Mouse (Mus musculus) heart, embryonic 14.5 days (tissue): ENCODE measurements around the gene Aacs. TPM values are rescaled to one million over a fixed set of nuclear protein-coding genes. Genes with fewer than 3 reads are reported as not detected.

Experiments
- ATAC-seq: fragments of 200-750 bp; cut with Nextera tagmentation; 2 replicates; pipeline ENCODE4 v1.8.0; 2017; ENCODE audit warnings: low read depth, moderate TSS enrichment; ENCODE audit not compliant: insufficient number of reproducible peaks, insufficient read depth, low FRiP score
- H3K27ac ChIP-seq, 2 experiments: fragments of 200-500 bp in 1 of 2; fragments of 300-500 bp in 1 of 2; sonication (generic) in 1 of 2; replicated peaks in 1 of 2; 2 replicates each; pipeline ENCODE4 v1.5.1; 2012 to 2014; ENCODE audit warnings: low read depth in 2 of 2, low read length in 2 of 2, control low read depth in 1 of 2, mild to moderate bottlenecking in 1 of 2, mixed read lengths in 1 of 2; ENCODE audit not compliant: control insufficient read depth in 1 of 2, insufficient read depth in 1 of 2
- H3K27me3 ChIP-seq: fragments of 300-500 bp; sonication (generic); 2 replicates; pipeline ENCODE4 v1.6.1; 2014; ENCODE audit warnings: mild to moderate bottlenecking, low read length, control low read depth; ENCODE audit not compliant: control insufficient read depth, insufficient read depth
- H3K36me3 ChIP-seq: fragments of 300-500 bp; sonication (generic); 2 replicates; pipeline ENCODE4 v1.6.1; 2014; ENCODE audit warnings: mild to moderate bottlenecking, control low read depth, low read length, mixed read lengths; ENCODE audit not compliant: control insufficient read depth, insufficient read depth
- H3K4me1 ChIP-seq, 2 experiments: fragments of 200-500 bp in 1 of 2; fragments of 300-500 bp in 1 of 2; sonication (generic) in 1 of 2; 2 replicates each; pipeline ENCODE4 v1.6.1; 2012 to 2014; ENCODE audit warnings: low read length in 2 of 2, control low read depth in 1 of 2, mixed read lengths in 1 of 2; ENCODE audit not compliant: control insufficient read depth in 2 of 2, insufficient read depth in 2 of 2
- H3K4me2 ChIP-seq: fragments of 300-500 bp; sonication (generic); 2 replicates; pipeline ENCODE4 v1.6.1; 2014; ENCODE audit warnings: mild to moderate bottlenecking, low read length
- H3K4me3 ChIP-seq, 2 experiments: fragments of 200-500 bp in 1 of 2; fragments of 300-500 bp in 1 of 2; sonication (generic) in 1 of 2; 2 replicates each; pipeline ENCODE4 v1.5.1; 2012 to 2014; ENCODE audit warnings: low read length in 2 of 2, mild to moderate bottlenecking in 2 of 2, control low read depth in 1 of 2, low read depth in 1 of 2, moderate library complexity in 1 of 2; ENCODE audit not compliant: control insufficient read depth in 1 of 2, insufficient read depth in 1 of 2
- H3K9ac ChIP-seq: fragments of 300-500 bp; sonication (generic); 2 replicates; pipeline ENCODE4 v1.6.1; 2014; ENCODE audit warnings: mild to moderate bottlenecking, low read length
- H3K9me3 ChIP-seq: fragments of 300-500 bp; sonication (generic); 2 replicates; pipeline ENCODE4 v1.6.1; 2016; ENCODE audit warnings: low read length, control low read depth; ENCODE audit not compliant: control insufficient read depth
- WGBS: fragments of 180-500 bp; shearing (Covaris S2); extraction: QIAGEN DNeasy Blood & Tissue Kit; methylation state at CpG from one replicate; pipeline ENCODE4 v1.1.7; 2014; 5-methylcytosine and 5-hydroxymethylcytosine counted together
- polyA plus RNA-seq: library from polyadenylated mRNA; unstranded; fragments of >200 nt; fragmentation: Nextera tagmentation; extraction: Ambion mirVana; gene quantifications from 2 replicates; pipeline ENCODE4 v1.2.1, GENCODE M21; 2014

Aacs gene
- polyA plus RNA-seq, 1 experiment from 2014 or later, result 9.6 TPM

DNA sequence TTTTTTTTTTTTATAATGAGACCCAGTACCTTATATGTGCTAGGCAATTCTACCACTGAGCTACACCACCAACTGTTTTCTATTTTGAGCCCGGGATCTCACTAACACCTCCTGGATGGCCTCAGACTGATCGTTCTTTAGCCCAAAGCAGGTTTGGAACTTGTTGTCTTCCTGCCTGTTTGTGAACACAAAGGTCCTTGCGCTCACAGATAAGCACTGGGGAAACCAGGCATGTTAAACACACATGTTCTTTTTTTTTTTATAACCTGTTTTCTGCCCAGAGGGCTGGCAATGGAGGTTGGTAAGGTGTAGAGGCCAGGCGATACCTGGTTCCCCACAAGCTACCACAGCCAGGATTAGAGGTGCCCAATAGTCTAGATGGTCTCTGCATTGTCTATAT lies 27.0 kb upstream of the Aacs start:
- 77% methylated on average over 4 of the region's 4 CpGs for WGBS
- no peak for ATAC-seq

DNA sequence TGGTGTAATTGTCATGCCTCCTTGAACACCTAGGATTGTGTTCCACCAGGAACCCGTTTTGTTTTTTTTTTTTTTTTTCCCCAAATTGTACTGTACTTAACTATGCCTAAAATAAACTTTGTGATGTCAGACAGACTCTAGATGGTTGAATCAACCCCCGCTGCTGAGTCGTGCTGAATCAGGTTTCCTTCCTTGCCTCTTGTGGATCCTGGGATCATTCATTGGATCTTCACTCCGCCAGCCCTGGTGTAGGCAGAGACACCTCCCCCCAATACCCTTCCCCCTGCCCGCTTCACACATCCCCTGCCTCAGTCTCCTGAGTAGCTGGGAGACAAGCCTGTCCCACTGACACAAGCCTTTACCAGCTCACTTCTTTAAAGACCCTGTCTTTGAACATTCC lies 26.3 kb upstream of the Aacs start:
- H3K4me1 ChIP-seq, result peaks cover 2 to 12% of the 10 kb centered on the region in 2 experiments; a peak in 2 of 4 replicates
- H3K4me2 ChIP-seq, result no peak overlapping the region
- H3K36me3 ChIP-seq, result peaks cover 26% of the 10 kb centered on the region
- H3K27me3 ChIP-seq, result no peaks in the 10 kb centered on the region
- no peaks in the 10 kb centered on the region for H3K9me3 ChIP-seq
- WGBS, result 56% methylated on average over 5 of the region's 5 CpGs
- H3K27ac ChIP-seq, result no peak overlapping the region
- ATAC-seq, result no peak
- H3K9ac ChIP-seq, result no peak overlapping the region
- no peak overlapping the region for H3K4me3 ChIP-seq

More for the DNA sequence above, 27.0 kb upstream of the Aacs start:
- no peak overlapping the region for H3K4me3 ChIP-seq
- no peak overlapping the region for H3K27ac ChIP-seq
- H3K4me1 ChIP-seq, result peaks cover 2 to 12% of the 10 kb centered on the region in 2 experiments; a peak in 2 of 4 replicates
- H3K9ac ChIP-seq, result no peak overlapping the region
- no peaks in the 10 kb centered on the region for H3K27me3 ChIP-seq
- no peaks in the 10 kb centered on the region for H3K9me3 ChIP-seq
- H3K36me3 ChIP-seq, result peaks cover 21% of the 10 kb centered on the region
- H3K4me2 ChIP-seq, result no peak overlapping the region

DNA sequence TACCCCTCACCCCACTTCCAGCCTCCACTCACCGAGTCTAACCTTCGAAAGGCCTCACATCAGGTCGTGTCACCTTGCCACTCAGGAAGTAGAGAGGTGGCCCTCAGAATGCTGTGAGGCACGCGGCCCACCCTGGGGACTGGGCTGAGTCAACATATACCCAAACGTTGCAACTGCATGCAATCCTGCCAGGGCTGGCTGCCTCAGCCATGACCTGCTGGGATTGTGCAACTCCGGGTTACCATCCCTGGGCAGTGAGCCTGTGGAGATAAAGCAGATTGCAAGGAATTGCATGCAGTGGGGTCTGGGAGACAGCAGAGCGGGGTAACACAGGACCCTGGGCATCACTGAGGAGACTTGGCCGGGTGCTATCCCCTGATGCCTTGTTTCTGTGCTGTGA lies 23.0 kb upstream of the Aacs start:
- Histone ChIP-seq H3K4me1 (peaks cover 2 to 12% of the 10 kb centered on the region in 2 experiments; a peak in 2 of 4 replicates), H3K9ac (no peak overlapping the region), H3K4me3 (no peak overlapping the region), H3K4me2 (no peak overlapping the region), H3K27ac (no peak overlapping the region), H3K27me3 (no peaks in the 10 kb centered on the region), H3K36me3 (peaks cover 48% of the 10 kb centered on the region), H3K9me3 (no peaks in the 10 kb centered on the region)
- WGBS, result 88% methylated on average over 9 of the region's 9 CpGs
- no peak for ATAC-seq

DNA sequence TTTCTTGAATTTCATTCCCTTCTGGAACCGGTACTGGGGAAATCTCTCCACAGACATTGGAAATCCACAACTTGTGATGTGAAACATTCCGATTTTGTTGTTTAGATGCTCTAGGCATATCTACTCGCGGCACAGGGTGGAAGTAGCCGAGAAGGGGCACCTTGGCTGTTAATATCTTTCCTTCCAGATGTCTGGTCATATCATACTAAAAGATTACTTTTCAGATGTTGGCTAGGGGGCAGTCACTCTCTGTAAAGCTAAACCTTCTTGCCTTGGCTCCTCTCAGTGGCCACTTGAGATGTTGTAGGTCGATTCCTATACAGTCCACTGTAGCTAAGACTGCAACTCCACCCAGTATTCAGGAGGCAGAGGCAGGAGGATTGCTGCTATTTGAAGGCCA lies 19.5 kb upstream of the Aacs start:
- 89% methylated on average over 6 of the region's 6 CpGs for WGBS
- no peak for ATAC-seq
- no peak overlapping the region for H3K4me2 ChIP-seq

GRCm38 (mm10) chr5:125457538-125457937 lies 18.1 kb upstream of the Aacs start:
- Histone ChIP-seq H3K4me3 (no peak overlapping the region), H3K27ac (no peak overlapping the region), H3K9me3 (no peaks in the 10 kb centered on the region), H3K4me1 (no peaks in the 10 kb centered on the region), H3K4me2 (no peak overlapping the region), H3K9ac (no peak overlapping the region), H3K27me3 (no peaks in the 10 kb centered on the region), H3K36me3 (peaks cover 40% of the 10 kb centered on the region)
- 82% methylated on average over 6 of the region's 6 CpGs for WGBS
- ATAC-seq, result no peak

More for the DNA sequence above, 19.5 kb upstream of the Aacs start:
- Histone ChIP-seq H3K36me3 (peaks cover 48% of the 10 kb centered on the region), H3K9ac (no peak overlapping the region), H3K9me3 (no peaks in the 10 kb centered on the region), H3K27me3 (no peaks in the 10 kb centered on the region), H3K4me3 (no peak overlapping the region), H3K27ac (no peak overlapping the region), H3K4me1 (no peaks in the 10 kb centered on the region)

DNA sequence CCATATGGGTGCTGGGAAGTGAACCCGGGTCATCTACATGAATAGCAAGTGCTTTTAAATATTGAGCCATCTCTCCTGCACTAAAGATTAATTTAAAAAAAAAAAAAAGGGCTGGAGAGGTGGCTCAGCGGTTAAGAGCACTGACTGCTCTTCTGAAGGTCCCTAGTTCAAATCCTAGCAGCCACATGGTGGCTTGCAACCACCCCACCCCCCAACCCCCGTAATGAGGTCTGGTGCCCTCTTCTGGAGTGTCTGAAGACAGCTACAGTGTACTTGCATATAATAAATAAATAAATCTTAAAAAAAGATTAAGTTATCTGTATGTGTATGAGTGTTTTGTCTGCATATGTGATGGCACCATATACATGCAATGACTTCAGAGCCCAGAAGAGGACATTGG lies 15.0 kb upstream of the Aacs start:
- H3K9ac ChIP-seq, result no peak overlapping the region

DNA sequence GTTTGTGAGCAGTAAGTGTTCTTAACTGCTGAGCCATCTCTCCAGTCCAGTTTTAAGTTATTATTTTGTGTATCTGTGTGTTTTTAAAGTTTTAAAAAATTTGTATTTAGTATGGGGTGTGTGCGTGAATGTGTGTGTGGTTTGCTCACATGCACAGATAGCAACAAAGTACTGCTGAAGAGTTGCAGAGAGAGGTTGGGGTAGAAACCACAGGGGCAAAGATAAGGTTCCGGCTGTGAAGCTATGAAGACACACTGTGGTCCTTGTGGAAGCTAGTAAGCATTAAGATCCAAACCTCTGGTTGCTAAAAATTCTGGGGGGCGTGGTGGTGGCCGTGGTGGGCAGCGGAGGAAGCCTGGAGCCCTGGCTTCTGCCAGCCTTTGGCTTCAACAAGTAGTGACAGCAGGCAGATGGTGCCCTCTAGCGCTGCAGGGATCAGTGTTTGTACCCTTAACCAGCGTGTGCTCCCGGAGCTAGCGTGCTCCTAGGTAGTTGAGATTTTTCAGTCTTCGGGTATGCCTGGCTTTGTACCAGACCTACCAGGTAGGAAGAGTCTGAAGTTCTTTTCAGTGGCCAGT lies 13.7 kb upstream of the Aacs start:
- Histone ChIP-seq H3K4me3 (no peak overlapping the region), H3K9me3 (no peaks in the 10 kb centered on the region), H3K4me2 (no peak overlapping the region), H3K27ac (no peak overlapping the region), H3K9ac (no peak overlapping the region), H3K36me3 (no peaks in the 10 kb centered on the region), H3K4me1 (peaks cover 0 to 3% of the 10 kb centered on the region in 2 experiments; a peak in 2 of 4 replicates), H3K27me3 (no peaks in the 10 kb centered on the region)
- ATAC-seq, result no peak
- 36% methylated on average over 10 of the region's 10 CpGs for WGBS

More for the DNA sequence above, 15.0 kb upstream of the Aacs start:
- ATAC-seq, result no peak
- no peak overlapping the region for H3K4me2 ChIP-seq
- H3K4me3 ChIP-seq, result no peak overlapping the region
- H3K36me3 ChIP-seq, result peaks cover 12% of the 10 kb centered on the region
- H3K27ac ChIP-seq, result no peak overlapping the region
- peaks cover 0 to 3% of the 10 kb centered on the region in 2 experiments; a peak in 2 of 4 replicates for H3K4me1 ChIP-seq
- no peaks in the 10 kb centered on the region for H3K9me3 ChIP-seq
- whole genome bisulfite sequencing, result 82% methylated on average over 3 of the region's 3 CpGs
- H3K27me3 ChIP-seq, result no peaks in the 10 kb centered on the region

GRCm38 (mm10) chr5:125465192-125465591 lies 10.4 kb upstream of the Aacs start:
- Histone ChIP-seq H3K4me1 (peaks cover 0 to 3% of the 10 kb centered on the region in 2 experiments; a peak in 2 of 4 replicates), H3K27ac (no peak overlapping the region), H3K27me3 (no peaks in the 10 kb centered on the region), H3K4me2 (peak overlapping the region; percentile 64), H3K36me3 (no peaks in the 10 kb centered on the region), H3K9me3 (no peaks in the 10 kb centered on the region), H3K4me3 (peak overlapping the region in 1 of 2 experiments; percentile 29; a peak in 3 of 4 replicates), H3K9ac (no peak overlapping the region)
- ATAC-seq, result no peak
- WGBS, result 39% methylated on average over 7 of the region's 7 CpGs
